Mouse (Mus musculus) ES-Bruce4 (cell line): ENCODE data around the gene Esrrg.

ENCODE experiments used
- CTCF ChIP-seq: IDR thresholded peaks from one replicate; pipeline ENCODE4 v1.8.1; 2011; ENCODE audit warnings: low read depth, low read length
- EP300 ChIP-seq: IDR thresholded peaks from 2 replicates; pipeline ENCODE4 v1.6.1; 2011; ENCODE audit warnings: low read depth, low read length; ENCODE audit not compliant: insufficient read depth
- POLR2A ChIP-seq: IDR thresholded peaks from one replicate; pipeline ENCODE4 v1.8.1; 2011; ENCODE audit warnings: low read length; ENCODE audit not compliant: insufficient read depth

GRCm38 (mm10) chr1:187663376-187663775, 54.8 kb downstream of the Esrrg start:
- TF ChIP-seq EP300: no peak
- no peak for TF ChIP-seq POLR2A
- TF ChIP-seq CTCF: no peak
